Mouse (Mus musculus) testis, adult 2 months (tissue): Measurements from ENCODE around the gene Rpl38. TPM values are rescaled to one million over a fixed set of nuclear protein-coding genes. Genes with fewer than 3 reads are reported as not detected.
"Not testable (repeated sequence)": the region's sequence is repeated elsewhere in the genome, so short reads cannot be mapped to it uniquely, and the experiment has no call there.

Experiments
- H3K27ac ChIP-seq: fragments of 200-500 bp; 2 replicates; pipeline ENCODE4 v1.5.1; 2012; ENCODE audit warnings: low read depth, low read length; ENCODE audit not compliant: control insufficient read depth, insufficient read depth
- H3K27me3 ChIP-seq: fragments of 200-500 bp; 2 replicates; pipeline ENCODE4 v1.6.1; 2012; ENCODE audit warnings: mild to moderate bottlenecking, low read length, moderate library complexity; ENCODE audit not compliant: control insufficient read depth, insufficient read depth
- H3K36me3 ChIP-seq: fragments of 200-500 bp; 2 replicates; pipeline ENCODE4 v1.6.1; 2012; ENCODE audit warnings: mild to moderate bottlenecking, low read length; ENCODE audit not compliant: control insufficient read depth, insufficient read depth
- H3K4me1 ChIP-seq: fragments of 200-500 bp; 2 replicates; pipeline ENCODE4 v1.6.1; 2012; ENCODE audit warnings: low read length; ENCODE audit not compliant: control insufficient read depth, insufficient read depth
- H3K4me3 ChIP-seq: fragments of 200-500 bp; 2 replicates; pipeline ENCODE4 v1.5.1; 2012; ENCODE audit warnings: low read depth, mild to moderate bottlenecking, low read length, moderate library complexity, mixed read lengths; ENCODE audit not compliant: control insufficient read depth
- CTCF ChIP-seq: fragments of 200-500 bp; IDR thresholded peaks from 2 replicates; pipeline ENCODE4 v1.5.1; 2012; ENCODE audit warnings: low read depth, mild to moderate bottlenecking, inconsistent platforms, low read length, moderate library complexity; ENCODE audit not compliant: control insufficient read depth, insufficient read depth, insufficient replicate concordance
- POLR2A ChIP-seq: fragments of 200-500 bp; IDR thresholded peaks from 2 replicates; pipeline ENCODE4 v1.6.1; 2012; ENCODE audit warnings: low read depth, mild to moderate bottlenecking, inconsistent platforms, low read length, moderate library complexity; ENCODE audit not compliant: control insufficient read depth
- polyA plus RNA-seq: library from polyadenylated mRNA; depleted of rRNA; stranded (reverse); fragments of >200 nt; gene quantifications from 2 replicates; pipeline ENCODE4 v1.2.3, GENCODE M21; 2012

The Rpl38 gene
- polyA plus RNA-seq, 1 experiment, result 600 TPM

DNA sequence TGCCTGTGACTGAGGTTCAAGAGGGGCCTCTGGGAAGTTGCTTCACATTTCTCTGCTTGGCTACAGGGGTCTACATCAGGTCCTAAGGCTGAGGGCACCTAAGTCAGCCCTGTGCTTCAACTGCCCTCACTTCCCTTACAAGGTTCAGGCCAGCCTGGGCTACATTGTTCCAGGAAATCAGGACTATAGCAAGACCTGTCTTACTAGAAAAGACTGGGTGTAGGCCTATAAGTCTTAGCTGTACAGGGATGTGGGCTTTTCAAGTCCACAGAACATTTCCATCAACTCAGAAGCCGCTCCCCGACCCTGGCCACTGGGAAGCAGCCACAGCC is 5.4 kb downstream of the Rpl38 start:
- Histone ChIP-seq H3K4me1 (peaks cover 18% of the 10 kb centered on the region), H3K27me3 (no peaks in the 10 kb centered on the region), H3K36me3 (peaks cover 2% of the 10 kb centered on the region; the same call in 1 of the 2 replicates), H3K27ac (no peak overlapping the region), H3K4me3 (no peak overlapping the region)
- no peak for TF ChIP-seq CTCF
- no peak for TF ChIP-seq POLR2A

DNA sequence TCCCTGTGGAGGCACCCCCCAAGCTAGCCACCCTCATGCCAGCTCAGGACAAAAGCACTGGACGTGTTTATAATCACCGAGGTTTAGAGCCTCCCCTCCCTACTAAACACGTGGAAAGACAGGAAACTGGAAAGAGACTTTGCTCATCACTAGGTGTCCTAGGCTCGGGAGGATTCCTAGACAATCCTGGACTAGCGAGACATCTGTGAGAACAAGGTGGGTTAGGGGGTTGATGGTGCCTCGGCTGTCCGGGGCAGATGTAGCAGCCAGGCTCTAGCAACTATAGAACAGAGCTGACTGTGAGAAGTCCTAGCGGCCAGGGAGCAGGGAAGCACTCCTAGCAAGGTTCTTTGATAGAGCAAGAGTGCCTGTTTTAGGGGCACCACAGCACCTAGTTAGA is 5.9 kb downstream of the Rpl38 start:
- H3K4me3 ChIP-seq, result no peak overlapping the region
- H3K36me3 ChIP-seq, result peaks cover 2% of the 10 kb centered on the region; the same call in 1 of the 2 replicates
- no peak overlapping the region for H3K27ac ChIP-seq
- TF ChIP-seq POLR2A (no peak), CTCF (no peak)
- H3K27me3 ChIP-seq, result no peaks in the 10 kb centered on the region
- peaks cover 17% of the 10 kb centered on the region for H3K4me1 ChIP-seq

DNA sequence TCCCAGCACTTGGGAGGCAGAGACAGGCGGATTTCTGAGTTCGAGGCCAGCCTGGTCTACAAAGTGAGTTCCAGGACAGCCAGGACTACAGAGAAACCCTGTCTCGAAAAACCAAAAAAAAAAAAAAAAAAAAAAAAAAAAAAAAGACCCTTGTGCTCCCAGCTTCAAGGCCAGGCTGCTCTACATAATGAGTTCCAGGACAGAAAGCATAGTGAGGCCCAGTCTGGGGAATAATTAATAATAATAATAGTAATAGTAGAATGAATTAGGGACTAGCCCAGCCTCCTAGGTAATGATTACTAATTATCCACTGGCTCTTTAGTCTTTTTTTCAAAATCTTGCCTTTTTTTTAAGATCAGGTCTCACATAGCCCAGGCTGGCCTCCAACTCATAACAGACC is 6.5 kb downstream of the Rpl38 start:
- peaks cover 16% of the 10 kb centered on the region for H3K4me1 ChIP-seq
- not testable (repeated sequence) for H3K4me3 ChIP-seq, H3K36me3 ChIP-seq, H3K27ac ChIP-seq, H3K27me3 ChIP-seq

DNA sequence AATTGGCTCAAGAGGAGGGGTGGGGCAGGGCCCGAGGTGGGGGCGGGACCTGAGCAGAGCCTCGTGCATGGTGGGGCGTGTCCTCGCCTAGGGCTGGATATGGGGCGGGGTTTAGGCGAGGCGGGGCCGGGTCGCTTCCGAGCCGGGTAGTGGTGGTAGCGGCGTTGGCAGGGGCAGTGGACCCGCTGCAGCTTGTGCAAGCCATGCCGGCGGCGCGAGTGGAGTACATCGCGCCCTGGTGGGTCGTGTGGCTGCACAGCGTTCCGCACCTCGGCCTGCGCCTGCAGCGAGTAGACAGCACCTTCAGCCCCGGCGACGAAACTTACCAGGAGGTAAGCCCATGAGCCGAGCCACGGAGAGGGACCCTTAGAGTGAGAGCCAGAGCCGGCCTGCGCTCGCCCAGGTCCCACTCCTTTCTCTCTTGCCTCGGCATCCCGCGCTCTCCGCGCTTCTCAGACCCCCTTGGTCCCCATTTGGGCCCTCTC is 7.1 kb downstream of the Rpl38 start, which contains the start of gene Ttyh2:
Gene Ttyh2 (plus strand): TSS at position 91 of the 485 bp plus-strand sequence.
- no peaks in the 10 kb centered on the region for H3K27me3 ChIP-seq
- H3K4me1 ChIP-seq, result peaks cover 15% of the 10 kb centered on the region
- peaks cover 2% of the 10 kb centered on the region; the same call in 1 of the 2 replicates for H3K36me3 ChIP-seq
- TF ChIP-seq CTCF (no peak), POLR2A (peak; percentile 71; the same call in 1 of the 2 replicates)
- H3K27ac ChIP-seq, result peak within 1 kb of the TSS; percentile 30; the same call in 1 of the 2 replicates
- H3K4me3 ChIP-seq, result peak within 1 kb of the TSS; percentile 76

DNA sequence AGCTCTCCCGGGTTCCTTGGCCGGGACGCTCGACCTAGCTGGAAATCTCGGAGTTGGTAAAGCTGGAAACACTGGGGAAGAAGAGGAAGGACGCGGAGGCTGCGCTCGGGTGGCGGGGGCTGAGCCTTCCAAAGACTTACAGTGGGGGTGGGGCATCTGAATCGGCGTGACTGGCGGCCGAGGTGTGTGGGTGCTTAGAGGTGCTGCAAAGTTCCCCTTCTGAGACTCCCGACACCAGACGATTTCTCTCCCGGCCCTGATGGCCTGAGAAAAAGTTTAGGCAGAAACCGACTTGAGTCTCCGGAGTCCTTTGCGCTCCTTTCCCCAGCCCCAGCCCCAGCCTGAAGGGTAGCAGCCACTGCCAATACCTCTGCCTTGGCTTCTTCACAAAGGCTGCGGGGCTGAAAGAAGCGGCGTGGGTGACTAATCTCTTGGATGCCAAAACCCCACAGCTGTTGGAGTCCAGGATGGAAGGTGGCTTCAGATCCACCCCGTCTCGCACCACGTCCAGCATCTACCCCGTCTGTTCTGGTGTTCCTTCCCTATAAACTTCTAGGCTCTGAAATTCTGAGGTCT is 7.6 kb downstream of the Rpl38 start:
- peak overlapping the region; percentile 30; the same call in 1 of the 2 replicates for H3K27ac ChIP-seq
- peaks cover 17% of the 10 kb centered on the region for H3K4me1 ChIP-seq
- TF ChIP-seq CTCF (no peak), POLR2A (no peak)
- H3K4me3 ChIP-seq, result peak overlapping the region; percentile 76
- H3K36me3 ChIP-seq, result peaks cover 2% of the 10 kb centered on the region; the same call in 1 of the 2 replicates
- H3K27me3 ChIP-seq, result no peaks in the 10 kb centered on the region

DNA sequence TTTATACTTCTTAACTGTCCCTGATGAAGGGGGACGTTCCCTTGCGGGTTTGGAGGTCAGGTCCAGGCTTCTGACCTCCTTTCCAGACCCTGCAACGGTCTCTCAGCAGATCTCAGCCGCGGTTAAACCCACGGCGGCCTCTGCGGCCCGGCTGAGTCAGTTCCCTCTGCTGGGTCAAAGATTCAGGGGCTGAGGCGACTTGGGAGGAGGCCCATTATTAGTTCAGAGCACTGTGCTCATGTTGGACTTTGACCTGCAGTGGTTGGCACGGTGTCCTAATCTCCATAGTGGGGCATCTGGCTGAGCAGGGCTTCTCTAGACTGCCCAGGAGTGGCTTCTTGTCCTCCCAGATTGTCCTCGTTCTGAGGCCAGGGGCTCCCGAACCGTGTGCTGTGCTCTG is 8.1 kb downstream of the Rpl38 start:
- Histone ChIP-seq H3K4me1 (peaks cover 17% of the 10 kb centered on the region), H3K27me3 (no peaks in the 10 kb centered on the region), H3K27ac (no peak overlapping the region), H3K36me3 (peaks cover 2% of the 10 kb centered on the region; the same call in 1 of the 2 replicates), H3K4me3 (peak overlapping the region; percentile 76)
- TF ChIP-seq CTCF (no peak), POLR2A (no peak)

DNA sequence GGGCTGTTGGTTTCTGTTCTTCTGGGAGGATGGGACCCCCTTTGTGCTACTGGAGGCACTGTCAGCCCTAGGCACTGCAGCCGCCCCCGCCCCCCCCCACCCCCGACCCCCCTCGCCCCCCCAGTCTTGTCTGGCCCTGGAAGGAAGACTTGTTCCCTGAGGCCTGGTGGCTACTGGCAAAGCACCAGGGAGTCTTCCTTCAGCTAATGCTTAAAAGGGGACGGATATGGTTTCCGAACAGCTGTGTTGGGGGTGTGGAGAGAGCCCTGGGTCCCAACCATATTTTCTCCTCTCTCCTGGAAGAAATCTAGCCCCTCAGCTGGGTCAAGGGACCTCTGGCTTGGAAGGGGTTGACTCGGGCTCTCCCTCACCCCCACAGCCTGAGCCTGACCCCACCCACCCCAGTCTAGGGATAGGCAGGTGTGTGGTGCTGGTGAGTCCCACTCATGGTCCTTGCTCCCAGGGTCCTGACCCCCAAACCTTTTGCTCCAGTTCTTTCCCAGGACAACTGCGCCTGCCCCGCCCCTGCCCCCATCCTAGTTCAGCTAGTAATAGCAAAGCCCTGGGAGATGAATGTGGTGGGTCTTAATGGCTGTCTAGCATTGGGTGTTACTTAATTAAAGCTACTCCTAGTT is 8.7 kb downstream of the Rpl38 start:
- no peak for TF ChIP-seq CTCF
- TF ChIP-seq POLR2A, result no peak
- Histone ChIP-seq H3K36me3 (peaks cover 2% of the 10 kb centered on the region; the same call in 1 of the 2 replicates), H3K27me3 (no peaks in the 10 kb centered on the region), H3K27ac (no peak overlapping the region), H3K4me1 (peaks cover 17% of the 10 kb centered on the region), H3K4me3 (no peak overlapping the region)
